Comparison of ENCODE assay signal across 26 mouse cellular contexts in genomic region chr11:60262396-60262795, GRCm38 (mm10). TPM values are rescaled to one million over a fixed set of nuclear protein-coding genes. Genes with fewer than 3 reads are reported as not detected.
DNase-seq lines count a peak whose midpoint lies in the region; ATAC-seq and TF ChIP-seq lines count a peak whose summit lies in the region.
"Had no signal": no experiment of that assay in that cellular context is flagged by ENCODE, and none has a peak within 500 bp of the region (broad histone marks: within the 10 kb centered on the region; RNA-seq: fewer than 3 reads in every experiment).

No protein-coding gene starts in this region.

- 71% methylated on average over 4 of the region's 4 CpGs for WGBS in forebrain, embryonic 14.5 days
- 85% methylated on average over 4 of the region's 4 CpGs for WGBS in forebrain, embryonic 10.5 days
- 81% methylated on average over 4 of the region's 4 CpGs for WGBS in limb, embryonic 12.5 days
- 81% methylated on average over 4 of the region's 4 CpGs for WGBS in limb, embryonic 10.5 days
- 64% methylated on average over 4 of the region's 4 CpGs for WGBS in midbrain, embryonic 14.5 days

- TF ChIP-seq POLR2A in cortical plate, adult 2 months (IDR thresholded peaks at IDR 0.05; ENCODE audit: extremely low read depth, insufficient read depth, low read length): no peak

- no peak for ATAC-seq in forebrain, embryonic 14.5 days
- ATAC-seq in limb, embryonic 12.5 days (ENCODE audit: insufficient number of reproducible peaks, insufficient read depth, low FRiP score, low TSS enrichment, low read depth): no peak
- no peak for ATAC-seq in midbrain, embryonic 14.5 days (ENCODE audit: low FRiP score, low TSS enrichment)
- ATAC-seq: hindbrain, embryonic 16.5 days; intestine, postnatal 0 days; liver, postnatal 0 days; lung, postnatal 0 days; Patski had no signal

- H3K4me3 ChIP-seq in forebrain, embryonic 14.5 days (ENCODE audit: low read depth, low read length): no peak overlapping the region
- no peak overlapping the region for H3K4me3 ChIP-seq in forebrain, embryonic 10.5 days
- no peak overlapping the region for H3K4me3 ChIP-seq in limb, embryonic 12.5 days (replicated peaks)
- no peak overlapping the region for H3K4me3 ChIP-seq in limb, embryonic 10.5 days
- H3K4me3 ChIP-seq in cortical plate, adult 2 months (ENCODE audit: insufficient read depth, low read length): no peak overlapping the region
- no peak overlapping the region for H3K4me3 ChIP-seq in midbrain, embryonic 14.5 days (replicated peaks; ENCODE audit: low read depth, low read length)
- H3K4me3 ChIP-seq: embryonic facial prominence, embryonic 10.5 days; heart, embryonic 15.5 days; kidney, embryonic 15.5 days had no signal

- TF ChIP-seq CTCF in cortical plate, adult 2 months (IDR thresholded peaks at IDR 0.05; ENCODE audit: extremely low read depth, insufficient read depth, low read length): no peak

- peak; percentile 19 for DNase-seq in forebrain, embryonic 14.5 days (ENCODE audit: low spot score)
- DNase-seq in forebrain, embryonic 10.5 days (ENCODE audit: extremely low spot score, low spot score): no peak
- DNase-seq in limb, embryonic 10.5 days (ENCODE audit: low spot score): no peak
- DNase-seq in midbrain, embryonic 14.5 days: peak; percentile 31
- DNase-seq in lung, postnatal 14 days: no peak
- DNase-seq in spleen, adult 18-20 months: no peak
- DNase-seq: B cell, adult 2 months; cerebellum, adult 8-10 months; heart, postnatal 36 days; kidney, postnatal 36 days; layer of hippocampus, adult 9-11 months; left cerebral cortex, postnatal 4 days; liver, postnatal 0 days; right cerebral cortex, postnatal 14 days had no signal

- H3K9ac ChIP-seq in forebrain, embryonic 14.5 days (ENCODE audit: low read length): no peak overlapping the region
- H3K9ac ChIP-seq in limb, embryonic 12.5 days (replicated peaks): 0 out of 2 replicates have a peak overlapping the region, but pooled peaks have one; percentile 18
- no peak overlapping the region for H3K9ac ChIP-seq in midbrain, embryonic 14.5 days (replicated peaks; ENCODE audit: low read length)
- H3K9ac ChIP-seq: heart, embryonic 15.5 days; kidney, embryonic 15.5 days; liver, postnatal 0 days had no signal

- H3K27me3 ChIP-seq in forebrain, embryonic 14.5 days (replicated peaks; ENCODE audit: control insufficient read depth, insufficient read depth, low read length): no peaks in the 10 kb centered on the region
- H3K27me3 ChIP-seq in forebrain, embryonic 10.5 days (ENCODE audit: poor library complexity, severe bottlenecking): no peaks in the 10 kb centered on the region
- H3K27me3 ChIP-seq in limb, embryonic 12.5 days: no peaks in the 10 kb centered on the region
- H3K27me3 ChIP-seq in limb, embryonic 10.5 days (ENCODE audit: low read depth, poor library complexity, severe bottlenecking): no peaks in the 10 kb centered on the region
- H3K27me3 ChIP-seq in midbrain, embryonic 14.5 days (ENCODE audit: control insufficient read depth, insufficient read depth, low read length): no peaks in the 10 kb centered on the region
- H3K27me3 ChIP-seq: CH12.LX; heart, embryonic 15.5 days; kidney, embryonic 15.5 days; Patski had no signal

- H3K36me3 ChIP-seq in forebrain, embryonic 14.5 days (ENCODE audit: control insufficient read depth, insufficient read depth, low read length): peaks cover 10% of the 10 kb centered on the region; the same call in 1 of the 2 replicates
- 0 out of 2 replicates have a peak, but pooled peaks cover 3% of the 10 kb centered on the region for H3K36me3 ChIP-seq in forebrain, embryonic 10.5 days (replicated peaks)
- peaks cover 16% of the 10 kb centered on the region; the same call in 1 of the 2 replicates for H3K36me3 ChIP-seq in limb, embryonic 12.5 days
- 0 out of 2 replicates have a peak, but pooled peaks cover 3% of the 10 kb centered on the region for H3K36me3 ChIP-seq in limb, embryonic 10.5 days
- peaks cover 13% of the 10 kb centered on the region for H3K36me3 ChIP-seq in midbrain, embryonic 14.5 days (ENCODE audit: control insufficient read depth, insufficient read depth, low read length)

- peaks cover 10% of the 10 kb centered on the region; the same call in 1 of the 2 replicates for H3K4me1 ChIP-seq in forebrain, embryonic 14.5 days (ENCODE audit: control insufficient read depth, insufficient read depth, low read length)
- H3K4me1 ChIP-seq in forebrain, embryonic 10.5 days: peaks cover 14% of the 10 kb centered on the region
- H3K4me1 ChIP-seq in limb, embryonic 12.5 days (replicated peaks): peaks cover 20% of the 10 kb centered on the region
- H3K4me1 ChIP-seq in limb, embryonic 10.5 days: peaks cover 12% of the 10 kb centered on the region
- peaks cover 2% of the 10 kb centered on the region for H3K4me1 ChIP-seq in cortical plate, adult 2 months (ENCODE audit: control insufficient read depth, insufficient read depth, low read length)
- peaks cover 14% of the 10 kb centered on the region for H3K4me1 ChIP-seq in midbrain, embryonic 14.5 days (ENCODE audit: control insufficient read depth, insufficient read depth, low read length)
- H3K4me1 ChIP-seq: kidney, embryonic 15.5 days had no signal

- no peak overlapping the region for H3K4me2 ChIP-seq in forebrain, embryonic 14.5 days (ENCODE audit: low read length)
- no peak overlapping the region for H3K4me2 ChIP-seq in limb, embryonic 12.5 days
- no peak overlapping the region for H3K4me2 ChIP-seq in midbrain, embryonic 14.5 days (ENCODE audit: low read length)
- H3K4me2 ChIP-seq: heart, embryonic 15.5 days; kidney, embryonic 15.5 days; liver, embryonic 11.5 days had no signal

- H3K9me3 ChIP-seq in forebrain, embryonic 14.5 days (replicated peaks; ENCODE audit: control insufficient read depth, low read length): no peaks in the 10 kb centered on the region
- H3K9me3 ChIP-seq in forebrain, embryonic 10.5 days: no peaks in the 10 kb centered on the region
- H3K9me3 ChIP-seq in limb, embryonic 12.5 days: no peaks in the 10 kb centered on the region
- no peaks in the 10 kb centered on the region for H3K9me3 ChIP-seq in limb, embryonic 10.5 days (replicated peaks)
- no peaks in the 10 kb centered on the region for H3K9me3 ChIP-seq in midbrain, embryonic 14.5 days (ENCODE audit: control insufficient read depth, low read length)
- H3K9me3 ChIP-seq: embryonic facial prominence, embryonic 10.5 days; G1E; heart, embryonic 15.5 days; kidney, embryonic 15.5 days had no signal

- no peak overlapping the region; the same call in 1 of the 2 replicates for H3K27ac ChIP-seq in forebrain, embryonic 14.5 days (ENCODE audit: low read depth, low read length)
- H3K27ac ChIP-seq in forebrain, embryonic 10.5 days: no peak overlapping the region
- no peak overlapping the region for H3K27ac ChIP-seq in limb, embryonic 12.5 days
- H3K27ac ChIP-seq in limb, embryonic 10.5 days: no peak overlapping the region
- peak overlapping the region; percentile 37; the same call in 1 of the 2 replicates for H3K27ac ChIP-seq in cortical plate, adult 2 months (ENCODE audit: insufficient read depth, low read length)
- peak overlapping the region; percentile 69 for H3K27ac ChIP-seq in midbrain, embryonic 14.5 days (replicated peaks; ENCODE audit: low read depth, low read length)
- H3K27ac ChIP-seq: embryonic facial prominence, embryonic 10.5 days; heart, embryonic 15.5 days; kidney, embryonic 15.5 days had no signal

RNA-seq across cellular contexts. Expression of gene Srebf1, which starts 40.0 kb away (rescaled TPM):
- polyA plus RNA-seq in forebrain, embryonic 14.5 days (2014; fragmentation: Nextera tagmentation; extraction: Ambion mirVana): 42.6 and 44.3 TPM in 2 replicates
- 59.3 and 66.1 TPM in 2 replicates for polyA plus RNA-seq in forebrain, embryonic 10.5 days (2016; fragmentation: Nextera tagmentation; extraction: Ambion mirVana)
- polyA plus RNA-seq in limb, embryonic 12.5 days (2016; fragmentation: Nextera tagmentation; extraction: Ambion mirVana): 54.1 and 61.2 TPM in 2 replicates
- polyA plus RNA-seq in limb, embryonic 10.5 days (2016; fragmentation: Nextera tagmentation; extraction: Ambion mirVana): 56.2 and 56.6 TPM in 2 replicates
- polyA plus RNA-seq in cortical plate, adult 2 months (2012; rRNA removed): 51.2 and 56.7 TPM in 2 replicates
- polyA plus RNA-seq in midbrain, embryonic 14.5 days (2014; fragmentation: Nextera tagmentation; extraction: Ambion mirVana): 34.5 and 35.2 TPM in 2 replicates

Comparison
In these comparisons a context has a peak if more than half of its experiments do, and no peak if none do; other contexts are left out.
1. DNase-seq: peak in forebrain, embryonic 14.5 days (single experiment) and midbrain, embryonic 14.5 days (single experiment); none in forebrain, embryonic 10.5 days (single experiment), limb, embryonic 10.5 days (single experiment), lung, postnatal 14 days (single experiment) and spleen, adult 18-20 months (0 of 2).
2. H3K27ac ChIP-seq: peak in cortical plate, adult 2 months (single experiment) and midbrain, embryonic 14.5 days (single experiment); none in forebrain, embryonic 14.5 days (single experiment), forebrain, embryonic 10.5 days (single experiment), limb, embryonic 12.5 days (single experiment) and limb, embryonic 10.5 days (single experiment).